Mouse (Mus musculus): ENCODE results near the gene Ankrd23.

Ankrd23 gene

DNA sequence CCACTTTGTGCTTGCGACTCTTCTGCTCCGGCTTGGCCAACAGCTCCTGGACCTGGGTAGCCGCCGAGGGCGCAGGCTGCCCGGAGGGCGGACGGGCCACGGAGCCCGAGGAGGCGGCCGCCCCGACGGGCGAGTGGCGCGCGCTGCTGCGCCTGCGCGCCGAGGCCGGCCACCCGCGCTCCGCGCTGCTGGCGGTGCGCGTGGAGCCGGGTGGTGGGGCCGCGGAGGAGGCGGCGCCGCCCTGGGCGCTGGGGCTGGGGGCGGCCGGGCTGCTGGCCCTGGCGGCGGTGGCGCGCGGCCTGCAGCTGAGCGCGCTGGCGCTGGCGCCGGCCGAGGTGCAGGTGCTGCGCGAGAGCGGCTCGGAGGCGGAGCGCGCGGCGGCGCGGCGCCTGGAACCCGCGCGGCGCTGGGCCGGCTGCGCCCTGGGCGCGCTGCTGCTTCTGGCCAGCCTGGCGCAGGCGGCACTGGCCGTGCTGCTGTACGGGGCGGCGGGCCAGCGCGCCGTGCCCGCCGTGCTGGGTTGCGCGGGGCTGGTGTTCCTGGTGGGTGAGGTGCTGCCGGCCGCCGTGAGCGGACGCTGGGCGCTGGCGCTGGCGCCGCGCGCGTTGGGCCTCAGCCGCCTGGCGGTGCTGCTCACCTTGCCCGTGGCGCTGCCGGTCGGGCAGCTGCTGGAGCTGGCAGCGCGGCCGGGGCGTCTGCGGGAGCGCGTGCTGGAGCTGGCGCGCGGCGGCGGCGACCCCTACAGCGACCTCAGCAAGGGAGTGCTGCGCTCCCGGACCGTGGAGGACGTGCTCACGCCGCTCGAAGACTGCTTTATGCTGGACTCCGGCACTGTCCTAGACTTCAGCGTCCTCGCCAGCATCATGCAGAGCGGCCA lies 24.4 kb downstream of the Ankrd23 start:
- DNase-seq = peak; percentile 57

DNA sequence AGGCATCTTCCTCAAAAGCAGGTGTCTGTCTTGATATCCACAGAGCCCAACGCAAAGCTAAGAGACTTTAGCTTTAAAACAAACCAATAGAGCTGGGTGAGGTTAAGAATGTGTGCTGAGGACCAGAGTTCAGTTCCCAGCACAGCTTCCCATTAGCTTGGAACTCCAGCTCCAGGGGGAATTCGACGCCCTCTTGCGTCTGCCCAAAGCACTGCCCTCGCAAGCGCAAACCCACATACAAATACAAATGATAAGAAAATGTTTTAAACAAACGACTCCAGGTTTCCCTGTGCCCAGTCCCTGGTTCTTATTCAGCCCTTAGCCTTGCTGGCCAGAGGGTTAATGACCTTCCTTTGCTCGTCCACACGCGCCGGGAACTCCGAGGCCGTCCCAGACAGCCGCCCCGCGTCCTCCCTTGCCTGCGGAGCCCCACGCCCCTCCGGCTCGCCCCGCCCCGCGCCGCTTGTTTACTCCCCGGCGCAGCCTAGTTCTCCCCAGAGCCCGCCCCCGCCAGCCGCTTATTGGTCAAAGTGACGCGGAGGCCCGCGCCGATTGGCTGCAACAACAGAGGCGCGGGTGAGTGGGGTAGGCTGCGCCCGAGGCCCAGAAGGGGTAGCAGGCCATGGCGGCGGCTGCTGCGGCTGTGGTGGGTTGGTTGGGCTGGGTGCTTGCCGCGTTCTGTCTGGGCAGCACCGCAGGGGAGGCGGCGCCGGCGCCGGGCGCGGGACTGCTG lies 25.2 kb downstream of the Ankrd23 start, which contains the start of gene Cnnm3:
TSS of gene Cnnm3 (plus strand) at position 579 of the 733 bp plus-strand sequence.
- peak; percentile 100 for DNase-seq

DNA sequence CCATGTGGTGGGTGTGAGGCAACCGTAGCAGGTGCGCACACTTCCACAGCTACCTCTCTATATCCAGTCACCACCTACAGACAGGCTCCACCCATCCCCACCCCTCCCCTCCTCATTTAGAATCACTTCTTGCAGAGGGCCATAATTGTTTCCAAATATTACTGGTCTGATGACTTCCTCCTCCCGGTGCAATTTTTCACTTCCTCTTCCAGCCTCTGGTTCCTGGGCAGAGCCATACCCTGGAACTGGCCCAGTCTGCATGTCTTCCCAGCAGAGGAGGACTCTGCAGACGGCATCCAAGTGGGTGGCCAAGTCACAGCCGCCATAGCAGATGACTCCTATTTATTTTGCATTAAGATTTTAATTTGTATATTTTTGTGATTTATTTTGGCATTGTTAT lies 28.4 kb downstream of the Ankrd23 start:
- no peak for DNase-seq

DNA sequence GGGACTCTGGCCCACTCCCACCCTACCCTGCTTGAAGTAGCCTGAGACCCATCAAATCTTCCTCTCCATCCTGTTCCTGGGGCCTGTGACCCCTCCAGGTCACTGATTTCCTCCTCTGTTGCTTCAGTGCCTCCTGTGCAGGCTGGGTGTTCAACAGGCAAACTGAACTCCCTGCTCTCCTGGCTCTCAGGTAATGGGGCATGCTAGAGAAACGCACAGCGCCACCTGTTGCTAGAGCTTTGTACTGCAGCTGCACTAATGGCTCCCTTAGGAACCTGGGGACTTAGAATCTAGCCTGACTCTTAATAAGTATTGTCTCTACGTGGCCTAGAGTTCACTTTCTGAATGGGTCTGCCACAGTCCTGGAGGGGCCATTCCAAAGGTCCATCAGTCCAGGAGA lies 35.4 kb downstream of the Ankrd23 start:
- peak; percentile 86 for DNase-seq

DNA sequence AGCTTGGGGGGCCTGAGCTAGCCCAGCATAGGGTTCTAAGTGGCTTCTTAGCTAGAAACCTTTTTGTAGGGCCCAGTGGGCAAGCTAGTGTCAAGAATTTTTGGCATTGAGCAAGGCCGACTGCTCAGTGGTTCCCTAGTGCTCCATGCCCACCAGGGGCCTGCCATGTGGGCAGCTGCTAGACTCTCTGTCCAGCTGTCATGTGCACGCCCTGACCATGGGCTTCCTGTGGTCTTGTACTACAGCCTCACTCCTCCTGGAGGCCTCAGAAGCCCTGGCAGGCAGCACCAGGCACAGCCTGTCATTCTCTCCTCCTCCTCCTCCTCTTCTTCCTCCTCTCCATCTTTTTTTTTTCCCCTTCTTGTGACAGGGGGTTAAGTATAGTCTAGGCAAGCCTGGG lies 39.4 kb downstream of the Ankrd23 start:
- DNase-seq = no peak

DNA sequence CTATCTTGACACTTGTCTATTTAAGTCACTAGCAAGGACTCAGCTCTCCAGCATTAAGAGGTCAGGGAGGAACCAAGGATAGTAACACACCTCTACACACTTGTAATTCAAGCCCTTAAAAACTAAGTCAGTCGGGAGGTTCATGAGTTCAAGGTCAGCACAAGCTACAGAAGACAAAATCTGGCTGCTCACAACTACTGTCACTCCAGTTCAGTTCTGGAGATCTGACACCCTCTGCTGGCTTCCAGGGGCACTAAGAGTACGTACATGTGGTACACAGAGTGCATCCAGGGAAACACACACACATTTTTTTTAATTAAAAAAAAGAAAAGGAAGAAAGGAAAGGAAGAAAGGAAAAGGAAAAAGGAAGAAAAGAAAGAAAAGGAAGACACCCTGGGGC lies 40.0 kb downstream of the Ankrd23 start:
- no peak for DNase-seq

DNA sequence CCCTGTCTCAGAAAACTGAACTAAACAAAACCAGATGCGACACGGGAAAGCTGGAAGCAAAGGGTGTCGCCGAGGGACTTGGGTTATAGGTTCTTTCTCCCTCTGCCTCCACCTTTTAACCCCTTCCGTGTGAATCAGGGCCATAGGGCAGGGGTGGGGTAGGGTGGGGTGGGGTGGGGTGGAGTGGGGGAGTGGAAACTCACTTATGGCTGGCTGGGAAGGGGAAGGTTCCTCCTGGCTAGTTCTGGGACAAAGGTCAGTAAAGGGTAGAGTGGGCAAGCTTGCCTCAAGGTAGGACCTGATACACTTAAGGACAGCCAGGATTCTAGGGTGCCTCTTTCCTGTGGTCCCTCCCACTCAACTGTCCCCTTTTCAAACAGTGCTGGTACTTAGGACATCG lies 43.4 kb downstream of the Ankrd23 start:
- no peak for DNase-seq

DNA sequence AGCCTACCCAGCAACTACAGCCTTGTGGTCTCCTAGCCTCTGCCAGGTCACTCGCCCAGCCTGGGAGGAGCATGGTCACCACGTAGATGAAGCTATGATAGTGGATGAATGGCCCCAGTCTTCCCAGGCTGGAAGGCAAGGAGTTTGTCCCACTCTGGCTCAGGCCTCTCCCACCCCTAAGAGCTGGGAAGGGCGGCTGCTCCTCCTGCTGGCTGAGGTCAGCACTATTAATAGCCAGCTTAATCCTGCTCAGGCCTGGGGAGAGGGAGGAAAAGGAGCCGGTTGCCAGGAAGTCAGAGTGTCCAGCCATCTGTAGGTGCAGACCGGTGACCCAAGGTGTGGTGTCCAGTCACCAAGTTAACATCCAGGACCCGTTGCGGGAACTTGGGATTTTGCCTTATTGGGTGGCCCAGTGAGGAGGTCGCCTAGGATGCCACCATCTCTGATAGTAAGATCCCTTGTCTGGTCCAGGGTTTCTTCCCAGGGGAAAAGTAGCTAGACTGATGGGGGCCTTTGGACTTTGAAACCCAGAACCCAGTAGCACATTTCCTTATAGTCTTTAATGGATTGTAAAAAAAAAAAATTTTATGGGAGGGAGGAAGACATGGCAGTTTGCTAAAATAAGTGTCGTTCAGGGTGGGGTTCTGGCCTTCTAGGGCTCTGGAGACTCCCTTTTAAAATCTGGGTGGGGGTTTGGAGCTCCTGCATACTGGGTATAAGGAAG lies 44.1 kb downstream of the Ankrd23 start:
- peak; percentile 69 for DNase-seq

DNA sequence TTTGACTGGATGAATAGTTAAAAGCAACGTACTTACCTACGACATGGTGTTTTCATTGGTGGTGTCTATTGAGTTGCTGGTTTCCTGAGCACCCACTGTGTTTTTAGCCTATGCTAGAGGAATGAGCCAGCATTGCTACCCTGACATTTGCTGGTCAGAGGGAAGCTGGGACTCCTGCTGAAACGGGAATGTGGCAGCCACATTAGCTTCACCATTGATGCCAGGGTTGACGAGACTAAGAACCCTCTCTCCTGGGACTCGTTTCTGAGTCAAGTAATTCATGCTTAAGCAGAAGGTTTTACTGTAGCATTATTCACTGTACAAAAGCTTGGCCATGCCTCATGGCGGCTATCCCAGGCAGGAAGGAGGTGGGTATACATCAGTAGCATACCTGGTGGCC lies 47.0 kb downstream of the Ankrd23 start:
- DNase-seq = no peak

DNA sequence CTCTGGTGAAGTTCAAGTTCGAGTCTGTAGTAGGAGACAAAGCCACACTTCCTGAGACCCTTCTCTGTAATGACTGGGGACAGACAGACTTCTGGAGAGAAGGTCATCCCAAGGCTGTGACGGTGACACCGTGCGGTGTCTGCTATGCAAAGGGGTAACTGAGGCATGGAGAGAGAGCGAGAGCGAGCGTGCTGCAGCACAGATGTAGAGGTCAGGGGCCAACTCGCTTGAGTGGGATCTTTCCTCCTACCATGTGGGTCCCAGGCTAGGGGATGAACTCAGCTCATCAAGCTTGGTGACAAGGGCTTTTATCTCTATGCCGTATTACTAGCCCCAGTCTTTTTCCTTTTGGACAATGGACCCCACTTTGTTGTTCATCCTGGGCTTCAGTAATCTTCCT lies 49.6 kb downstream of the Ankrd23 start:
- no peak for DNase-seq

DNA sequence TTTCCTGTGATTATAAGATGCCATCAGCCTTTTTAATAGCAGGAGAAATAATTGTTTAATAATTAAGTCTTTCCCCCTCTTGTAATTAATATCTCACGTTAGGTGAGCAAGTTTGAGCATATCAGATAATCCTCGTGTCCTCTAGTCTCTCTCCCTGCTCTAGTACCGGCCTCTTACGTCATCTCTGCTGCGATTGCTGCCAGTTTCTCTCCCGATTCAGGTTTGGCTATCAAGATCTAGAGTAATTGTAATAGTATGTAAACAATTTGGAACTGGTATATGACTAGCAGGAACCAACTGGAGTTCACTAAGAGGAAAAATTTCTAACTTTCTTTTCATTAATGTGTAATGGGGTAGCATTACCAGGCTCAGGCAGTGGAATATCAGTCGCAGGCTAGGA lies 51.6 kb downstream of the Ankrd23 start:
- DNase-seq = no peak

DNA sequence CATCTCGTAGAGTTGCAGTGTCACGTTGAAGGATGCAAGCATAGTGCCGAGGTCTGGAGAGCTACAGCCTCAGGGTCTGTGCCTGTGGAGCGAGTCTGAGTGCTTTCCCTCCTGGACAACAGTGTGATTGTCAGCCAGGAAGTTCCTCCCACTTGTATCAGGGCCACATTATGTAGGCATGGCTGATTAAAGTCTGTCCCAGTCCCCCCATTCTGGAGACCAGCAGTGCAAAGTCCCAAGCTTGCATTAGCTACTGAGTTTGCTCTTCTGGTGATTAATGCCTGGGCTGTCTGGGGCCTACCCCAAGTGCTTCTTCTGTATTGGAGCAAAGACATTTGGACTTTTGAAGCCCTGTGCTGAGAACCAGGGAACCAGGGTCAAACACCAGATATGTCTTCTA lies 52.9 kb downstream of the Ankrd23 start:
- DNase-seq = no peak
